Mouse (Mus musculus): ENCODE data around the gene Bcam. TPM values are rescaled to one million over a fixed set of nuclear protein-coding genes. Genes with fewer than 3 reads are reported as not detected.
A peak's percentile ranks its signal among the peaks of the same experiment; 100 is the strongest.

Bcam gene
- total RNA-seq, 2 experiments from 2014 or later, result 210 to 232 TPM

- peak; percentile 81 to 88 for DNase-seq
- intact Hi-C loops (cut with DNase I), result loop anchor here (1.0 kb wide), 1 partner anchor 26 kb away; no protein-coding TSS in a partner anchor
Measured at GRCm38 (mm10) chr7:19755851-19756786, 14.7 kb downstream of the Bcam start.

- intact Hi-C loops (cut with DNase I), result no loop called here
- no peak for DNase-seq
Measured at GRCm38 (mm10) chr7:19755008-19755407, 15.8 kb downstream of the Bcam start.

- no peak for DNase-seq
- intact Hi-C loops (cut with DNase I), result loop anchor here (5.0 kb wide), 2 partner anchors 118 to 183 kb away; no protein-coding TSS in a partner anchor
Measured at GRCm38 (mm10) chr7:19754065-19754464, 16.8 kb downstream of the Bcam start.

GRCm38 (mm10) chr7:19753587-19753986 is 17.2 kb downstream of the Bcam start:
- intact Hi-C loops (cut with DNase I), result loop anchor here (5.0 kb wide), 2 partner anchors 119 to 184 kb away; no protein-coding TSS in a partner anchor
- no peak for DNase-seq

- intact Hi-C loops (cut with DNase I), result loop anchor here (5.0 kb wide), 2 partner anchors 120 to 185 kb away; no protein-coding TSS in a partner anchor
- DNase-seq, result no peak
Measured at GRCm38 (mm10) chr7:19752652-19753051, 18.2 kb downstream of the Bcam start.

GRCm38 (mm10) chr7:19751070-19751383 is 19.8 kb downstream of the Bcam start:
- DNase-seq, result no peak
- intact Hi-C loops (cut with DNase I), result loop anchor here (2.0 to 5.0 kb wide), 3 partner anchors 96 to 186 kb away; no protein-coding TSS in a partner anchor

GRCm38 (mm10) chr7:19750217-19751069 is 20.4 kb downstream of the Bcam start, which contains the start of gene Nectin2:
Gene Nectin2 (minus strand): TSS chr7:19750483.
- intact Hi-C loops (cut with DNase I), result loop anchor here (1.0 to 5.0 kb wide), 5 partner anchors 34 to 187 kb away; no protein-coding TSS in a partner anchor

GRCm38 (mm10) chr7:19749389-19750216 is 21.2 kb downstream of the Bcam start:
- intact Hi-C loops (cut with DNase I), result loop anchor here (1.0 to 5.0 kb wide), 6 partner anchors 33 to 188 kb away; no protein-coding TSS in a partner anchor
- peak; percentile 95 to 96 for DNase-seq

More at GRCm38 (mm10) chr7:19750217-19751069, 20.4 kb downstream of the Bcam start, which contains the start of gene Nectin2:
- DNase-seq, result peak; percentile 89 to 94

- intact Hi-C loops (cut with DNase I), result loop anchor here (1.0 kb wide), 1 partner anchor 32 kb away; no protein-coding TSS in a partner anchor
- DNase-seq, result no peak
Measured at GRCm38 (mm10) chr7:19748219-19749195, 22.3 kb downstream of the Bcam start.

- intact Hi-C loops (cut with DNase I), result no loop called here
- DNase-seq, result no peak
Measured at GRCm38 (mm10) chr7:19747420-19748218, 23.2 kb downstream of the Bcam start.

GRCm38 (mm10) chr7:19746426-19747201 is 24.2 kb downstream of the Bcam start:
- no peak for DNase-seq
- intact Hi-C loops (cut with DNase I), result no loop called here

GRCm38 (mm10) chr7:19745971-19746370 is 24.8 kb downstream of the Bcam start:
- DNase-seq, result no peak
- intact Hi-C loops (cut with DNase I), result loop anchor here (2.0 kb wide), 1 partner anchor 77 kb away; no protein-coding TSS in a partner anchor

GRCm38 (mm10) chr7:19744590-19745385 is 26.0 kb downstream of the Bcam start:
- intact Hi-C loops (cut with DNase I), result loop anchor here (2.0 to 5.0 kb wide), 2 partner anchors 42 to 76 kb away; no protein-coding TSS in a partner anchor
- DNase-seq, result peak in 1 of 2 experiments; percentile 56

GRCm38 (mm10) chr7:19743791-19744190 is 27.0 kb downstream of the Bcam start:
- intact Hi-C loops (cut with DNase I), result loop anchor here (2.0 to 5.0 kb wide), 2 partner anchors 41 to 75 kb away; no protein-coding TSS in a partner anchor

GRCm38 (mm10) chr7:19742468-19742867 is 28.3 kb downstream of the Bcam start:
- intact Hi-C loops (cut with DNase I), result loop anchor here (5.0 kb wide), 1 partner anchor 40 kb away; no protein-coding TSS in a partner anchor

More at GRCm38 (mm10) chr7:19743791-19744190, 27.0 kb downstream of the Bcam start:
- DNase-seq, result no peak

More at GRCm38 (mm10) chr7:19742468-19742867, 28.3 kb downstream of the Bcam start:
- no peak for DNase-seq

All from heart, postnatal 36 days (tissue).